Comparison of ENCODE assay signal across 18 mouse cellular contexts in genomic region chr15:103167786-103168185, GRCm38 (mm10). TPM values are rescaled to one million over a fixed set of nuclear protein-coding genes. Genes with fewer than 3 reads are reported as not detected.
DNase-seq lines count a peak whose midpoint lies in the region; ATAC-seq and TF ChIP-seq lines count a peak whose summit lies in the region.
"Had no signal": no experiment of that assay in that cellular context is flagged by ENCODE, and none has a peak within 500 bp of the region (broad histone marks: within the 10 kb centered on the region; RNA-seq: fewer than 3 reads in every experiment).

No protein-coding gene starts in this region.

- no peak overlapping the region for H3K9ac ChIP-seq in kidney, postnatal 0 days (ENCODE audit: low read depth, low read length)
- H3K9ac ChIP-seq in hindbrain, embryonic 14.5 days, result peak overlapping the region; percentile 24; the same call in 1 of the 2 replicates
- H3K9ac ChIP-seq in neural tube, embryonic 13.5 days, result peak overlapping the region; percentile 62
- H3K9ac ChIP-seq: limb, embryonic 15.5 days; midbrain, embryonic 12.5 days had no signal

- TF ChIP-seq CTCF in kidney, postnatal 0 days (IDR thresholded peaks at IDR 0.05; ENCODE audit: low read depth), result no peak

- intact Hi-C loops in left cerebral cortex, postnatal 14 days (cut with DNase I), result loop anchor here (10.0 kb wide), 1 partner anchor 423 kb away; no protein-coding TSS in a partner anchor

- H3K4me2 ChIP-seq in kidney, postnatal 0 days (ENCODE audit: low read length), result no peak overlapping the region
- peak overlapping the region; percentile 63 for H3K4me2 ChIP-seq in hindbrain, embryonic 14.5 days (replicated peaks)
- H3K4me2 ChIP-seq in neural tube, embryonic 13.5 days, result peak overlapping the region; percentile 91

- 29% methylated on average over 3 of the region's 3 CpGs for WGBS in kidney, postnatal 0 days
- WGBS in hindbrain, embryonic 14.5 days, result 25% methylated on average over 3 of the region's 3 CpGs
- 24% methylated on average over 3 of the region's 3 CpGs for WGBS in neural tube, embryonic 13.5 days

- no peaks in the 10 kb centered on the region for H3K9me3 ChIP-seq in kidney, postnatal 0 days (replicated peaks; ENCODE audit: low read length)
- H3K9me3 ChIP-seq in hindbrain, embryonic 14.5 days (ENCODE audit: control insufficient read depth, low read length), result no peaks in the 10 kb centered on the region
- no peaks in the 10 kb centered on the region for H3K9me3 ChIP-seq in neural tube, embryonic 13.5 days
- H3K9me3 ChIP-seq: forebrain, embryonic 10.5 days; heart, embryonic 10.5 days; limb, embryonic 15.5 days; midbrain, embryonic 12.5 days had no signal

- no peaks in the 10 kb centered on the region for H3K27me3 ChIP-seq in kidney, postnatal 0 days (ENCODE audit: insufficient read depth, low read length)
- peaks cover 51% of the 10 kb centered on the region for H3K27me3 ChIP-seq in hindbrain, embryonic 14.5 days (ENCODE audit: control insufficient read depth, insufficient read depth, low read length)
- peaks cover 7% of the 10 kb centered on the region; the same call in 1 of the 2 replicates for H3K27me3 ChIP-seq in neural tube, embryonic 13.5 days

- H3K27ac ChIP-seq in kidney, postnatal 0 days, result no peak overlapping the region
- peak overlapping the region; percentile 82 for H3K27ac ChIP-seq in hindbrain, embryonic 14.5 days
- peak overlapping the region; percentile 95 for H3K27ac ChIP-seq in neural tube, embryonic 13.5 days (replicated peaks)
- H3K27ac ChIP-seq: forebrain, embryonic 10.5 days; limb, embryonic 15.5 days; midbrain, embryonic 12.5 days had no signal

- peak; percentile 47 for DNase-seq in kidney, postnatal 0 days (ENCODE audit: low spot score)
- no peak for DNase-seq in kidney, adult 11 months
- DNase-seq in brain, adult 2 months (ENCODE audit: low read depth, low spot score), result peak; percentile 25
- no peak for DNase-seq in hindbrain, embryonic 14.5 days (ENCODE audit: low spot score)
- no peak for DNase-seq in left cerebral cortex, postnatal 14 days (ENCODE audit: low spot score in 2 of 2)
- DNase-seq: adrenal gland, postnatal 25 days; cerebellum, adult 2 months; gastrocnemius, postnatal 25 days; heart, postnatal 10 days; kidney, adult 18-20 months; lung, adult 18-20 months; right cerebral cortex, adult 18-20 months had no signal

- peaks cover 26% of the 10 kb centered on the region for H3K4me1 ChIP-seq in kidney, postnatal 0 days (replicated peaks; ENCODE audit: insufficient read depth, low read length)
- H3K4me1 ChIP-seq in hindbrain, embryonic 14.5 days (replicated peaks; ENCODE audit: control insufficient read depth, insufficient read depth, low read length), result peaks cover 23% of the 10 kb centered on the region
- H3K4me1 ChIP-seq in neural tube, embryonic 13.5 days (replicated peaks), result peaks cover 96% of the 10 kb centered on the region

- no peak overlapping the region for H3K4me3 ChIP-seq in kidney, postnatal 0 days (replicated peaks; ENCODE audit: low read depth, low read length)
- H3K4me3 ChIP-seq in hindbrain, embryonic 14.5 days (replicated peaks; ENCODE audit: low read length), result no peak overlapping the region
- peak overlapping the region; percentile 6 for H3K4me3 ChIP-seq in neural tube, embryonic 13.5 days
- H3K4me3 ChIP-seq: forebrain, embryonic 10.5 days; midbrain, embryonic 12.5 days had no signal

- H3K36me3 ChIP-seq in kidney, postnatal 0 days (ENCODE audit: insufficient read depth, low read length), result no peaks in the 10 kb centered on the region
- no peaks in the 10 kb centered on the region for H3K36me3 ChIP-seq in hindbrain, embryonic 14.5 days (replicated peaks; ENCODE audit: control insufficient read depth, insufficient read depth)
- no peaks in the 10 kb centered on the region for H3K36me3 ChIP-seq in neural tube, embryonic 13.5 days
- H3K36me3 ChIP-seq: forebrain, embryonic 10.5 days; heart, embryonic 10.5 days; limb, embryonic 15.5 days; midbrain, embryonic 12.5 days had no signal

- no peak for ATAC-seq in kidney, postnatal 0 days (replicated peaks; ENCODE audit: low FRiP score, low read depth)
- ATAC-seq in hindbrain, embryonic 14.5 days (ENCODE audit: low FRiP score), result no peak
- no peak for ATAC-seq in neural tube, embryonic 13.5 days (ENCODE audit: low read depth)
- ATAC-seq in inflammation-experienced regulatory T-cells, adult 6 months, result no peak

RNA-seq across cellular contexts. Expression of gene Smug1, which starts 0.9 kb away (rescaled TPM):
- polyA plus RNA-seq in kidney, postnatal 0 days (2015; fragmentation: Nextera tagmentation; extraction: Ambion mirVana), result 13.0 TPM in 2 replicates
- polyA plus RNA-seq in hindbrain, embryonic 14.5 days (2014; fragmentation: Nextera tagmentation; extraction: Ambion mirVana), result 37.6 and 40.8 TPM in 2 replicates
- 36.1 and 41.0 TPM in 2 replicates for polyA plus RNA-seq in neural tube, embryonic 13.5 days (2015; fragmentation: Nextera tagmentation; extraction: Ambion mirVana)
- polyA plus RNA-seq in inflammation-experienced regulatory T-cells, adult 6 months (2017; shearing (Covaris generic)), result 1 to 10 TPM; 3.8 to 7.3 (median 6.4) TPM
- 10 to 100 TPM; 16.2 to 17.4 TPM for total RNA-seq in left cerebral cortex, postnatal 14 days (2021)

Comparison
In these comparisons a context has a peak if more than half of its experiments do, and no peak if none do; other contexts are left out.
1. DNase-seq: peak in kidney, postnatal 0 days (single experiment) and brain, adult 2 months (single experiment); none in kidney, adult 11 months (single experiment), hindbrain, embryonic 14.5 days (single experiment) and left cerebral cortex, postnatal 14 days (0 of 2).